Mouse (Mus musculus) adipocyte (in vitro differentiated cells): ENCODE results near the gene Slc2a6.
A peak's percentile ranks its signal among the peaks of the same experiment; 100 is the strongest.

ENCODE experiments used
- DNase-seq: peaks from one replicate; pipeline ENCODE4 v3.0.0-alpha.2; 2016; ENCODE audit warnings: low spot score

Gene Slc2a6

GRCm38 (mm10) chr2:27036003-27036402 lies 8.2 kb upstream of the Slc2a6 start:
- DNase-seq: peak; percentile 21

GRCm38 (mm10) chr2:27032361-27032760 lies 4.6 kb upstream of the Slc2a6 start:
- no peak for DNase-seq

DNA sequence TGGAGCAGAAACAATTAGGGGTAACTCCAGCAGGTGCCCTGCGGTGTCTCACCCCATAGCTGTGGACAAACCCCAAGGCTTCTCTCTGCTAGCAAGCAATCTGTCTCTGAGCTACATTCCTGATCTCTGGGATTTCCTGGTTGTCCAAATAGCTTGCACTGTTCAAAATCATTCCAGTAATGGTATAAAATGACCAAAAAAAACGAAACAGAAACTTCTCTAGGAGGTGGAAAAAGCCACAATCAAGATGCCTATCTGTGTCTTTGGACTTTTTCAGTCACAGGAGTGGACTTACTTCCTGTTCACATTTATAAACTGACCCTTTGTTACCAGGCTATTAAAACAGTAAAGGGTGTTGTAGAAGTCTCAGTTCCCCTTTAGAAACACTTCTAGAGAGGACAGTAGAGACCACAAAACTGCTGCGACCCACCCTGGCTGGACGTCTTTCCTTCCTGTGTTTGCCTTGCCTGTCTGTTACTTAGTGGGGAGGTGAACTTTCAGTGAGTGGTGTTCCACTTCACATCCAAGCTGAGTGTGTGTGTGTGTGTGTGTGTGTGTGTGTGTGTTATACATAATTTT lies 728 bp upstream of the Slc2a6 start:
- DNase-seq: no peak

DNA sequence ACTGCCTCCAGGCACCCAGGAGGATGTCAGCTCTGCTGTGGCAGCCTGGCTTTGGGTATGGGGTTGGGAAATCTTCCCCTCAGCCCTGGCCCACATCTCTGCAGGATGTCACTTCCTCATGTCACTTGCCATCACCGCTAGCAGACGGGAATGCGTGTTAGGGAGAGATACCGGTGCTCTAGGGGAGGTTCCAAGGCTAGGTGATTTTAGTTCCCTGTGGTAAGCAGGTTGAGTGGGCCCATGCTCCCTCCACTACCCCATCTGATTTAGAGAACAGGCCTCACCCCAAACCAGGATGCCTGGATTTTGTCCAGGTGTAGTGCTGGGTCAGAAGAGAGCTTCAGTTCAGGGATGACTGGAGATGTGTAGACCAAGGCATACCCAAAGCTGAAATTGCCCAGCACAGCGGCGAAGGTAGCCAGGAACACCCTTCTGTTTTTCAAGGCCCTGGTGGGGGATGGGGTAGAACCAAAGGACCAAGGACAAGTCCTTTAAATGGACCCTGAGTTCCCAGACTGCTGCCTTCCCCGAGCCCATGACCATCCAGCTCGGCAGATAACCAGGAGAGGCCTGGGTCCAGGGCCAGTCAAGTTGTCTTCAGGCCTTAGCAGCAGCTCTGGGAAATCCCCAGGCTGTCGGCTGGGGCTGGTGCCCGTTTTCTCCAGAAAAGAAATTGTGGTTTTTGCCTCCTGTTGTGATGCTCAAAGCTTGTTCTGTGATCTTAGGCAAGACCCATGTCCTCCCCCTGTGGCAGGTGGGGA lies 761 bp downstream of the Slc2a6 start:
- no peak for DNase-seq

DNA sequence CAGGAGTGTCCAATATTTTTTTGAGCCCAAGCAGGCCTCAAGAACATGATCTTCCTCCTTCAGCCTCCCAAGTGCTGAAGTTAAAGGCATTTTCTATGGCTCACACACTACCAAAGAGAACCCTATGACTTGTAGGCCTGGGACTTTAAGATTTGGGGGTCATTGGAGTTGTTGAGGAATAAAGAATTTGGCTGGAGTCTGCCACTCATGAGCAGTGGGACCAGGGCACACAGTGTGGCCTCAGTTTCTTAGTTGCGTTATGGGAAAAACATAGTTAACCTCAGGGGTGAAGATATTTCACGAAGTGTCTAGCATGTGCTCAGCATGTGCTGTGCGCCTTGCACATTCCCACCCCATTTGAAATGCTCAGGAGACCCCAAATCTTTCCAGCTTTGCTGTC lies 1.5 kb downstream of the Slc2a6 start:
- no peak for DNase-seq

GRCm38 (mm10) chr2:27025545-27025944 lies 2.3 kb downstream of the Slc2a6 start:
- DNase-seq: no peak

DNA sequence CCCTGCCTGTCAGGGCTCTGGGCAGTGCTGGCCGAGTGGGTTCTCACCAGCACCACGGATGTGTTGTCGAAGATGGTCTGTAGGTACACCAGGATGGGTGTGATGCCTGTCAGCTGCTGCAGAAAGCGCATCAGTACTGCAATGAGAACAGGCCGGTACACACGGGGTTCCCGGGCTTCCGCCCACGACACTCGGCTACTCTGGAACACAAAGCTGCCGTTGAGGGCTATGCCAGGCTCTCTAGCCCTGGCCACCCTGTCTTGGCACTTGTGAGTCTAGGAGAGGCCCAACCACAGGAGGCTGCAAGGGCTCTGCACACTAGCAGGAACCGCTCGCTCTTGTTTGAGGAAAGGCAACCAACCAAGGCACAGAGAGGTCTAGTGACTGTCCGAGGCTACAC lies 3.7 kb downstream of the Slc2a6 start:
- DNase-seq: no peak

- DNase-seq: no peak
Observed at GRCm38 (mm10) chr2:27022612-27023011, 5.2 kb downstream of the Slc2a6 start.

DNA sequence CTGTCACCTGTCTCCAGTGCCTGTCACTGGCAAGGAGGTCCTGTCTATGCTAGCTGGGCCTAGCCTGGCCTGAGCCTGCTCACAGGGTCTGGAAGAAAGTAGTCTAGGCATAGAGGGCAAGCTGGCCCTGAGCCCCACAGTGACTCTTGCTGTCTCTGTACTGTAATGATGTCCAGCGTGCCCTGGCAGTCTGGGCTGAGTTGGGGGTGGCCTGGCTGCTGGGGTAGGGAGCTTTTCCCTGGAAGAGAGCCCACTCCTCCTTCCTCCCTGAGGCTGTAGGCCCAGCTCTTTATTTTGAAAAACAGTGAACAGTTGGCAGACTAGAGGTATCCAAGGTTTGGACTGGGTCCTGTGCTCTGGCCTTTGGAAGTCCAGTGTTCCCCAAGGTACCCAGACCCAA lies 6.7 kb downstream of the Slc2a6 start:
- DNase-seq: no peak

DNA sequence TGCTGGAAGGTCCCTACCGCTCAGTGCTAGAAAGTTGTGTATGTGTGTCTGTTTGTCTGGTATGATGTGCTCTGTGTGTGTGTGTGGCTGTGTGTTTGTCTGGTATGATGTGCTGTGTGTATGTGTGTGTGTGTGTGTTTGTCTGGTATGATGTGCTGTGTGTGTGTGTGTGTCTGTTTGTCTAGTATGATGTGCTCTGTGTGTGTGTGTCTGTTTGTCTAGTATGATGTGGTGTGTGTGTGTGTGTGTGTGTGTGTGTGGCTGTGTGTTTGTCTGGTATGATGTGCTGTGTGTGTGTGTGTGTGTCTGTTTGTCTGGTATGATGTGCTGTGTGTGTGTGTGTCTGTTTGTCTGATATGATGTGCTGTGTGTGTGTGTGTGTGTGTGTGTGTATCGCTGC lies 8.3 kb downstream of the Slc2a6 start:
- no peak for DNase-seq

DNA sequence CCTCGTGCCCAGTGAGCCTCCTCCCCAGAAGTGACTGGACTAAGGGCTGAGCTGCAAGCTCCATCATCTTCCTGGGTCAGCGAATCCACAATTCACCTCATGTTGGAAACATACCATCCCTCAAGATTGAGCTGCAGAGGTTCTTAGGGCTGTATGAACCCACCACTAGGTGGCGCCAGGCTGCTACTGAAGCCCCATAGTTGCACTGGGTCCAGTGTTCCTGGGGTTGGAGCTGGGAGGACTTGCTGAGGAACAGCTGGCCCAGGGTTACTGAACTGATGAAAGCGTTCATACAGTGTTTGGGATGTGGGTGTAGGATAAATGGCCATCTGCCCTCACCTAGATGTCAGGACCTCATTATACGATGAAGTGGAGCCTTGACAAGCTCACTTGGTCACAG lies 10.0 kb downstream of the Slc2a6 start:
- peak; percentile 71 for DNase-seq

- peak; percentile 83 for DNase-seq
Observed at GRCm38 (mm10) chr2:27009714-27010244, 18.0 kb downstream of the Slc2a6 start, which contains the start of gene Cacfd1. TSS of gene Cacfd1 (plus strand) at chr2:27009926.

GRCm38 (mm10) chr2:27007701-27008100 lies 20.1 kb downstream of the Slc2a6 start:
- no peak for DNase-seq

GRCm38 (mm10) chr2:27006255-27006654 lies 21.5 kb downstream of the Slc2a6 start:
- no peak for DNase-seq

GRCm38 (mm10) chr2:26997993-26998392 lies 29.8 kb downstream of the Slc2a6 start:
- no peak for DNase-seq

GRCm38 (mm10) chr2:26997498-26997897 lies 30.3 kb downstream of the Slc2a6 start:
- DNase-seq: no peak

DNA sequence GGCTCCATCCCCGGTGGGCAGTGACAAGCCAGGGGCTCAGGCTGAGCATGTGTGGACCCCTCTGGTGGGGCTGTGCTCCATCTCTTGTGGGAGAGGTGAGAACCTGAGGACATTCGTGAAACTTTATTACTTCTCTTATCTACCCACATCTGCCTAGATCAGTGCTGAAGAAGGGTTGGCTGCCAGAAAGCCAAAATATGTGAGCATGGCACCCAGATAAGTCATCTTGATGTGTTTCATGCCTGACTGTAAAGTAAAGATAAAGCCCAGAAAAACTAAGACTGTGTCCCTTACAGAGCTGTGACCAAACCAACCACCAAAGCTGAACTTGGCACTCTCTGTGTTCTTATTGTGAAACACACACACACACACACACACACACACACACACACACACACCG lies 33.9 kb downstream of the Slc2a6 start:
- no peak for DNase-seq

DNA sequence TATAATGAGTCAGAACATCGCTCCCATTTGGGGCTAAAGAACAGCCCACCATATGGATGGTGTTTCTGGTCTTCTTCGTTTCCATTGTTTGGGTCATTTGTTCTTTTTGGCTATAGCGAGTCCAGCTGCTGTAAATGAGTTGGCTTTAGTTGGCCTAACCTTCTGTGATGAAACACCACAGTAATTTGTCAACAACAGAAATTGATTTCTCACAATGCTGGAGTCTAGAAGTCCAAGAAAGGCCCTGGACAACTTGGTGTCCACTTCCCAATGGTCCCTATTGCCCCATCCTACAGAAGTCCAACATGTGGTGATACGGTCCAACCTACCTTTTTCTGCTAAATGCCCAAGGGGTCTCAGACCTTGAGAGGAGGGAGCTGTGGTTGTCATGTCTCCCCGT lies 43.2 kb downstream of the Slc2a6 start:
- DNase-seq: no peak

GRCm38 (mm10) chr2:26984179-26984578 lies 43.6 kb downstream of the Slc2a6 start:
- no peak for DNase-seq

DNA sequence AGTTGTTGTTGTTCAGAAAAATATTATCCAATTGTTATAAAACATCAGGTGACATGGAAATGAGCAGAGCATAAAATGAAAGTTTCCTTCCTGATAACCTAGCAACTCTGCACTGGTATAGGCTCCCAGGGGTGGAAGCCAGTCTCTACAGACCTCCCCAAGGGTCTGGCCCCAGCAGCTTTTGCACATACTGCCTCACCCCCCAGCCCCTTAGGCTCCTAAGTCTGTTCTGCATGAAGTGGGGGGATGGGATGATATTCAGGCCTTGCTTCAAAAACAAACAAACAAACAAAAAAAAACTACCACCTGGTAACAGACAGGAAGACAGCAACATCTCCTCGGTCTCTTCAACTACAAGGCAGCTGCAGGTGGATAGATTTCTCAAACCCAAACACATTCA lies 47.4 kb downstream of the Slc2a6 start:
- no peak for DNase-seq

GRCm38 (mm10) chr2:26973960-26974359 lies 53.8 kb downstream of the Slc2a6 start:
- DNase-seq: no peak

- DNase-seq: no peak
Observed at GRCm38 (mm10) chr2:26973116-26973515, 54.7 kb downstream of the Slc2a6 start, which contains the start of gene Adamts13. TSS of gene Adamts13 (plus strand) at chr2:26973416.
